ENCODE assay signal across 10 mouse cellular contexts in genomic region chr6:119918561-119919181, GRCm38 (mm10). TPM values are rescaled to one million over a fixed set of nuclear protein-coding genes. Genes with fewer than 3 reads are reported as not detected.
DNase-seq lines count a peak whose midpoint lies in the region; ATAC-seq and TF ChIP-seq lines count a peak whose summit lies in the region.
"Had no signal": no experiment of that assay in that cellular context is flagged by ENCODE, and none has a peak within 500 bp of the region (broad histone marks: within the 10 kb centered on the region; RNA-seq: fewer than 3 reads in every experiment).

No protein-coding gene starts in this region.

- H3K27me3 ChIP-seq in E14TG2a.4 (ENCODE audit: insufficient read depth, low read length) = no peaks in the 10 kb centered on the region
- H3K27me3 ChIP-seq in neural tube, embryonic 15.5 days (replicated peaks) = no peaks in the 10 kb centered on the region
- H3K27me3 ChIP-seq: embryonic facial prominence, embryonic 15.5 days; neural tube, embryonic 13.5 days had no signal

- H3K4me2 ChIP-seq in neural tube, embryonic 15.5 days = no peak overlapping the region
- H3K4me2 ChIP-seq: embryonic facial prominence, embryonic 15.5 days; neural tube, embryonic 13.5 days had no signal

- peaks cover 21% of the 10 kb centered on the region for H3K4me1 ChIP-seq in E14TG2a.4 (replicated peaks; ENCODE audit: low read depth, low read length)
- no peaks in the 10 kb centered on the region for H3K4me1 ChIP-seq in neural tube, embryonic 15.5 days
- H3K4me1 ChIP-seq: embryonic facial prominence, embryonic 15.5 days; neural tube, embryonic 13.5 days had no signal

- H3K27ac ChIP-seq in neural tube, embryonic 15.5 days (replicated peaks) = no peak overlapping the region
- H3K27ac ChIP-seq: embryonic facial prominence, embryonic 15.5 days; neural tube, embryonic 13.5 days had no signal

- H3K9me3 ChIP-seq in E14TG2a.4 (ENCODE audit: low read length) = no peaks in the 10 kb centered on the region
- H3K9me3 ChIP-seq in neural tube, embryonic 15.5 days (replicated peaks) = no peaks in the 10 kb centered on the region
- H3K9me3 ChIP-seq: embryonic facial prominence, embryonic 15.5 days; neural tube, embryonic 13.5 days had no signal

- no peak overlapping the region for H3K9ac ChIP-seq in neural tube, embryonic 15.5 days (replicated peaks)
- H3K9ac ChIP-seq: embryonic facial prominence, embryonic 15.5 days; neural tube, embryonic 13.5 days had no signal

- H3K4me3 ChIP-seq in E14TG2a.4 (replicated peaks; ENCODE audit: low read length) = peak overlapping the region; percentile 35
- H3K4me3 ChIP-seq in neural tube, embryonic 15.5 days (replicated peaks) = no peak overlapping the region
- H3K4me3 ChIP-seq: embryonic facial prominence, embryonic 15.5 days; neural tube, embryonic 13.5 days had no signal

- peaks cover 89% of the 10 kb centered on the region for H3K36me3 ChIP-seq in E14TG2a.4 (ENCODE audit: insufficient read depth, low read length)
- H3K36me3 ChIP-seq in neural tube, embryonic 15.5 days = peaks cover 66% of the 10 kb centered on the region

- TF ChIP-seq CTCF in E14TG2a.4 (conservative IDR thresholded peaks at IDR 0.05; ENCODE audit: low read length) = no peak

- 90% methylated on average over 16 of the region's 16 CpGs for WGBS in neural tube, embryonic 15.5 days

- peak; percentile 35 for ATAC-seq in inflammation-experienced regulatory T-cells, adult 6 months
- no peak for ATAC-seq in neural tube, embryonic 15.5 days (ENCODE audit: low FRiP score)

- peak; percentile 95 for DNase-seq in heart, adult 11 months
- DNase-seq in heart, postnatal 4 days = no peak
- DNase-seq in right cerebral cortex, postnatal 25 days = peak; percentile 24
- DNase-seq in adrenal gland, postnatal 14 days = no peak
- no peak for DNase-seq in kidney, postnatal 14 days

RNA-seq across cellular contexts. Expression of gene Rad52, which starts 16.2 kb away (rescaled TPM):
- total RNA-seq in heart, postnatal 4 days (2021) = 10 to 100 TPM; 14.8 to 15.4 TPM
- polyA plus RNA-seq in inflammation-experienced regulatory T-cells, adult 6 months (2017; shearing (Covaris generic)) = 10 to 100 TPM; 32.2 to 59.2 (median 46.8) TPM
- total RNA-seq in adrenal gland, postnatal 14 days (2021) = 14.2 and 15.3 TPM in 2 replicates
- polyA plus RNA-seq in neural tube, embryonic 15.5 days (2015; fragmentation: Nextera tagmentation; extraction: Ambion mirVana) = 24.3 and 25.7 TPM in 2 replicates

Comparison
In these comparisons a context has a peak if more than half of its experiments do, and no peak if none do; other contexts are left out.
1. DNase-seq: peak in heart, adult 11 months (single experiment) and right cerebral cortex, postnatal 25 days (single experiment); none in heart, postnatal 4 days (single experiment), adrenal gland, postnatal 14 days (single experiment) and kidney, postnatal 14 days (single experiment).